Comparison of ENCODE assay signal across 19 mouse cellular contexts in the genomic region with DNA sequence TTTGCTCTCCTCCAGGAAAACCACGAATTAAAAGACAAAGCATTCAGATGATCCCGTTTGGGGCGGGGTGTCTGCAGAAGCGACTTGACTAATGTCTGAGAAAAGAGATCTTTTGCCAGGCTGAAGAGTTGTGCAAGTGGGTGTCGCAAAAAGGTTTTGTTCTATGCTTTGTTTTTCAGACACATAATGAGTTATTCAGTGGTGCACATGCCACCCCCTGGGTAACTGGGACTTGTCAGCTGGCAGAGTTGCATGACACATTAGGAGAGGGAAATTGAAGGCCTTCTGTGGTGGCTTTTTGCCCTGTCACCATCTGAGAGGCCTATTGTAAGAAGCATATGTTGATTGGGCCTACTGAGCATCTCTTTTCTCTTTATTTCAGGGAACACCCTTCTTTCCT. TPM values are rescaled to one million over a fixed set of nuclear protein-coding genes. Genes with fewer than 3 reads are reported as not detected.
A peak's percentile ranks its signal among the peaks of the same experiment; 100 is the strongest.
DNase-seq lines count a peak whose midpoint lies in the region; ATAC-seq and TF ChIP-seq lines count a peak whose summit lies in the region.
"Had no signal": no experiment of that assay in that cellular context is flagged by ENCODE, and none has a peak within 500 bp of the region (broad histone marks: within the 10 kb centered on the region; RNA-seq: fewer than 3 reads in every experiment).

No protein-coding gene starts in this region.

- ATAC-seq in hindbrain, postnatal 0 days, result no peak
- ATAC-seq in hindbrain, embryonic 11.5 days (ENCODE audit: low FRiP score), result no peak
- ATAC-seq: forebrain, embryonic 15.5 days; lung, postnatal 0 days had no signal

- no peaks in the 10 kb centered on the region for H3K4me1 ChIP-seq in hindbrain, postnatal 0 days (ENCODE audit: insufficient read depth, low read length)
- no peaks in the 10 kb centered on the region for H3K4me1 ChIP-seq in hindbrain, embryonic 11.5 days (replicated peaks; ENCODE audit: control insufficient read depth, insufficient read depth, low read length)
- H3K4me1 ChIP-seq: heart, embryonic 15.5 days had no signal

- H3K4me2 ChIP-seq in hindbrain, postnatal 0 days (ENCODE audit: low read depth, low read length), result no peak overlapping the region
- no peak overlapping the region for H3K4me2 ChIP-seq in hindbrain, embryonic 11.5 days (replicated peaks; ENCODE audit: low read depth, low read length)
- H3K4me2 ChIP-seq: embryonic facial prominence, embryonic 12.5 days; forebrain, embryonic 15.5 days; heart, embryonic 15.5 days; hindbrain, embryonic 12.5 days; limb, embryonic 13.5 days had no signal

- peak; percentile 14 for DNase-seq in hindbrain, postnatal 0 days (ENCODE audit: low spot score)
- no peak for DNase-seq in hindbrain, embryonic 11.5 days (ENCODE audit: low spot score)
- peak; percentile 6 for DNase-seq in Muller cell, postnatal 12 days (ENCODE audit: inconsistent ontology term)
- peak; percentile 37 to 59 for DNase-seq in cerebellum, adult 18-20 months
- DNase-seq in cerebellum, postnatal 36 days, result peak; percentile 29 to 35
- no peak for DNase-seq in ovary, postnatal 14 days (ENCODE audit: low spot score)
- no peak for DNase-seq in heart, postnatal 14 days
- DNase-seq: heart, adult 2 months; midbrain, embryonic 14.5 days; right cerebral cortex, postnatal 14 days; thymus, postnatal 36 days had no signal

- WGBS in hindbrain, postnatal 0 days, result 47% methylated on average over 5 of the region's 5 CpGs
- 75% methylated on average over 5 of the region's 5 CpGs for WGBS in hindbrain, embryonic 11.5 days

- no peak for TF ChIP-seq CTCF in hindbrain, postnatal 0 days (IDR thresholded peaks at IDR 0.05; ENCODE audit: low read depth)

- no peak overlapping the region for H3K9ac ChIP-seq in hindbrain, postnatal 0 days (replicated peaks; ENCODE audit: low read length)
- H3K9ac ChIP-seq in hindbrain, embryonic 11.5 days (ENCODE audit: low read depth, low read length), result no peak overlapping the region
- H3K9ac ChIP-seq: embryonic facial prominence, embryonic 12.5 days; forebrain, embryonic 15.5 days; heart, embryonic 15.5 days; hindbrain, embryonic 12.5 days; limb, embryonic 13.5 days; liver, embryonic 14.5 days had no signal

- intact Hi-C loops in heart, postnatal 14 days (cut with DNase I), result no loop called here

- no peak overlapping the region for H3K4me3 ChIP-seq in hindbrain, postnatal 0 days (ENCODE audit: low read length)
- no peak overlapping the region for H3K4me3 ChIP-seq in hindbrain, embryonic 11.5 days (ENCODE audit: low read depth, low read length)
- H3K4me3 ChIP-seq: embryonic facial prominence, embryonic 12.5 days; forebrain, embryonic 15.5 days; heart, adult 2 months; heart, embryonic 15.5 days; hindbrain, embryonic 12.5 days; limb, embryonic 13.5 days had no signal

- no peaks in the 10 kb centered on the region for H3K36me3 ChIP-seq in hindbrain, postnatal 0 days (ENCODE audit: insufficient read depth, low read length)
- no peaks in the 10 kb centered on the region for H3K36me3 ChIP-seq in hindbrain, embryonic 11.5 days (ENCODE audit: control insufficient read depth, insufficient read depth, low read length)
- H3K36me3 ChIP-seq: embryonic facial prominence, embryonic 12.5 days; forebrain, embryonic 15.5 days; heart, embryonic 15.5 days; hindbrain, embryonic 12.5 days; limb, embryonic 13.5 days had no signal

- H3K27ac ChIP-seq in hindbrain, postnatal 0 days, result no peak overlapping the region
- H3K27ac ChIP-seq in hindbrain, embryonic 11.5 days (ENCODE audit: low read depth, low read length), result no peak overlapping the region
- H3K27ac ChIP-seq: embryonic facial prominence, embryonic 12.5 days; forebrain, embryonic 15.5 days; heart, adult 2 months; heart, embryonic 15.5 days; hindbrain, embryonic 12.5 days; limb, embryonic 13.5 days; liver, embryonic 14.5 days; stomach, postnatal 0 days had no signal

- H3K9me3 ChIP-seq in hindbrain, postnatal 0 days (ENCODE audit: low read length), result no peaks in the 10 kb centered on the region
- no peaks in the 10 kb centered on the region for H3K9me3 ChIP-seq in hindbrain, embryonic 11.5 days (ENCODE audit: control insufficient read depth, low read length)
- H3K9me3 ChIP-seq: embryonic facial prominence, embryonic 12.5 days; forebrain, embryonic 15.5 days; heart, embryonic 15.5 days; hindbrain, embryonic 12.5 days; limb, embryonic 13.5 days had no signal

- H3K27me3 ChIP-seq in hindbrain, postnatal 0 days (ENCODE audit: insufficient read depth, low read length), result no peaks in the 10 kb centered on the region
- H3K27me3 ChIP-seq in hindbrain, embryonic 11.5 days (ENCODE audit: control insufficient read depth, insufficient read depth, low read length), result no peaks in the 10 kb centered on the region
- H3K27me3 ChIP-seq: embryonic facial prominence, embryonic 12.5 days; forebrain, embryonic 15.5 days; heart, embryonic 15.5 days; hindbrain, embryonic 12.5 days had no signal

RNA-seq across cellular contexts. Expression of gene Smoc1, which starts 20.3 kb away (rescaled TPM):
- total RNA-seq in hindbrain, postnatal 0 days (2014; rRNA removed), result 32.7 and 42.0 TPM in 2 replicates
- 30.5 and 31.5 TPM in 2 replicates for polyA plus RNA-seq in hindbrain, postnatal 0 days (2015; fragmentation: Nextera tagmentation; extraction: Ambion mirVana)
- 12.9 and 18.7 TPM in 2 replicates for polyA plus RNA-seq in hindbrain, embryonic 11.5 days (2014; fragmentation: Nextera tagmentation; extraction: Ambion mirVana)
- total RNA-seq in heart, postnatal 14 days (2021), result 1 to 10 TPM; 5.5 to 7.5 TPM

Comparison
In these comparisons a context has a peak if more than half of its experiments do, and no peak if none do; other contexts are left out.
1. DNase-seq: peak in hindbrain, postnatal 0 days (single experiment), Muller cell, postnatal 12 days (single experiment), cerebellum, adult 18-20 months (2 of 2) and cerebellum, postnatal 36 days (2 of 2); none in hindbrain, embryonic 11.5 days (single experiment), ovary, postnatal 14 days (single experiment) and heart, postnatal 14 days (0 of 2).